8 mouse cellular contexts compared by ENCODE assay signal in the genomic region with DNA sequence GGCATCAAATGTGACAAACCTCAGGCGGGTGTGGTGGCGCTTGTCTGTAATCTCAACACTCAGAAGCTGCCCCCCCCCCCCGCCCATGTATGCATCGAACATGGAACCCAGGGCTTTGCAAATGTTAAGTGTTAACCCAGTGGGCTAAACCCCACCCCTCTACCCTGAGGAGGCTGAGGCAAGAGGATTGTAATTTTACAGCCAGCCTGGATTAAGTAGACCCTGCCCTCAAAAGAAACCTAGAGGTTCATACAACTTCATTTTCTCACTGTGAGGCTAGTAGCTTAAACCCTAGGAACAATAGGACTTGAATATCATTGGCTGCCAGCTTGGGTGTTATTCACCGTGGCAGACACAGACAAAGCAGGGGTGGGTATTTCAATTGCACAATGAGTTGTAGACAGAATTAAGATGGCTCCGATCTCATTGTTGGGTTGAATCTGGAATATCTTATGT. TPM values are rescaled to one million over a fixed set of nuclear protein-coding genes. Genes with fewer than 3 reads are reported as not detected.
DNase-seq lines count a peak whose midpoint lies in the region; ATAC-seq and TF ChIP-seq lines count a peak whose summit lies in the region.

No protein-coding gene starts in this region.

- DNase-seq in lung, embryonic 14.5 days = no peak
- DNase-seq in lung, postnatal 4 days = no peak
- no peak for DNase-seq in embryonic facial prominence, embryonic 11.5 days (ENCODE audit: low spot score)
- peak; percentile 42 for DNase-seq in limb, embryonic 10.5 days (ENCODE audit: low spot score)
- DNase-seq in gastrocnemius, postnatal 14 days = no peak
- DNase-seq in adrenal gland, postnatal 25 days = no peak
- DNase-seq in cerebellum, postnatal 36 days = no peak

- H3K4me3 ChIP-seq in lung, embryonic 14.5 days (ENCODE audit: low read depth, low read length) = peak overlapping the region; percentile 92
- peak overlapping the region; percentile 96 for H3K4me3 ChIP-seq in embryonic facial prominence, embryonic 11.5 days (ENCODE audit: low read depth, low read length)
- peak overlapping the region; percentile 90 for H3K4me3 ChIP-seq in limb, embryonic 10.5 days
- H3K4me3 ChIP-seq in olfactory bulb, adult 2 months (ENCODE audit: insufficient read depth, low read depth, low read length) = peak overlapping the region; percentile 62

- H3K9me3 ChIP-seq in lung, embryonic 14.5 days (ENCODE audit: low read depth, low read length) = no peaks in the 10 kb centered on the region
- no peaks in the 10 kb centered on the region for H3K9me3 ChIP-seq in embryonic facial prominence, embryonic 11.5 days (replicated peaks; ENCODE audit: control insufficient read depth, low read length)
- no peaks in the 10 kb centered on the region for H3K9me3 ChIP-seq in limb, embryonic 10.5 days (replicated peaks)

- peak overlapping the region; percentile 93 for H3K9ac ChIP-seq in lung, embryonic 14.5 days
- peak overlapping the region; percentile 97 for H3K9ac ChIP-seq in embryonic facial prominence, embryonic 11.5 days (replicated peaks; ENCODE audit: low read length)

- no peaks in the 10 kb centered on the region for H3K27me3 ChIP-seq in lung, embryonic 14.5 days (ENCODE audit: insufficient read depth, low read length)
- no peaks in the 10 kb centered on the region for H3K27me3 ChIP-seq in embryonic facial prominence, embryonic 11.5 days (ENCODE audit: control insufficient read depth, insufficient read depth, low read length)
- peaks cover 15% of the 10 kb centered on the region for H3K27me3 ChIP-seq in limb, embryonic 10.5 days (ENCODE audit: low read depth, poor library complexity, severe bottlenecking)

- TF ChIP-seq POLR2A in olfactory bulb, adult 2 months (IDR thresholded peaks at IDR 0.05; ENCODE audit: insufficient read depth, low read depth, low read length) = no peak

- H3K4me2 ChIP-seq in lung, embryonic 14.5 days = peak overlapping the region; percentile 96
- H3K4me2 ChIP-seq in embryonic facial prominence, embryonic 11.5 days (ENCODE audit: low read depth, low read length) = peak overlapping the region; percentile 86

- peaks cover 39% of the 10 kb centered on the region for H3K36me3 ChIP-seq in lung, embryonic 14.5 days (ENCODE audit: insufficient read depth)
- H3K36me3 ChIP-seq in embryonic facial prominence, embryonic 11.5 days (replicated peaks; ENCODE audit: control insufficient read depth, insufficient read depth, low read depth, low read length) = peaks cover 18% of the 10 kb centered on the region
- H3K36me3 ChIP-seq in limb, embryonic 10.5 days = peaks cover 43% of the 10 kb centered on the region

- H3K4me1 ChIP-seq in lung, embryonic 14.5 days (ENCODE audit: insufficient read depth) = 0 out of 2 replicates have a peak, but pooled peaks cover 3% of the 10 kb centered on the region
- no peaks in the 10 kb centered on the region; the same call in 1 of the 2 replicates for H3K4me1 ChIP-seq in embryonic facial prominence, embryonic 11.5 days (ENCODE audit: control insufficient read depth, insufficient read depth, low read length)
- peaks cover 23% of the 10 kb centered on the region for H3K4me1 ChIP-seq in limb, embryonic 10.5 days
- H3K4me1 ChIP-seq in olfactory bulb, adult 2 months (ENCODE audit: control insufficient read depth, insufficient read depth, low read length) = peaks cover 21% of the 10 kb centered on the region

- peak overlapping the region; percentile 94 for H3K27ac ChIP-seq in lung, embryonic 14.5 days (ENCODE audit: low read depth)
- H3K27ac ChIP-seq in embryonic facial prominence, embryonic 11.5 days (replicated peaks; ENCODE audit: low read depth, low read length) = peak overlapping the region; percentile 92; the same call in 1 of the 2 replicates
- peak overlapping the region; percentile 99 for H3K27ac ChIP-seq in limb, embryonic 10.5 days
- H3K27ac ChIP-seq in olfactory bulb, adult 2 months (ENCODE audit: insufficient read depth, low read depth, low read length) = peak overlapping the region; percentile 36; the same call in 1 of the 2 replicates

- 15% methylated on average over 6 of the region's 6 CpGs for WGBS in lung, embryonic 14.5 days
- WGBS in embryonic facial prominence, embryonic 11.5 days = 23% methylated on average over 6 of the region's 6 CpGs
- 32% methylated on average over 6 of the region's 6 CpGs for WGBS in limb, embryonic 10.5 days
- WGBS in olfactory bulb, adult 2 months = 2% methylated on average over 6 of the region's 6 CpGs

- intact Hi-C loops in gastrocnemius, postnatal 14 days (cut with DNase I; ENCODE audit: low total_unique reads) = no loop called here

- no peak for TF ChIP-seq CTCF in lung, embryonic 14.5 days (IDR thresholded peaks at IDR 0.05; ENCODE audit: low read depth)
- TF ChIP-seq CTCF in olfactory bulb, adult 2 months (IDR thresholded peaks at IDR 0.05; ENCODE audit: insufficient read depth, low read depth, low read length) = no peak

- no peak for ATAC-seq in lung, embryonic 14.5 days (ENCODE audit: insufficient read depth)
- ATAC-seq in embryonic facial prominence, embryonic 11.5 days (replicated peaks; ENCODE audit: insufficient number of reproducible peaks, low FRiP score, low TSS enrichment, low read depth) = no peak

RNA-seq across cellular contexts. Expression of gene Stmn1, which starts 1.2 kb away (rescaled TPM):
- 1,723 and 1,772 TPM in 2 replicates for polyA plus RNA-seq in lung, embryonic 14.5 days (2014; fragmentation: Nextera tagmentation; extraction: Ambion mirVana)
- 3,252 and 3,396 TPM in 2 replicates for polyA plus RNA-seq in embryonic facial prominence, embryonic 11.5 days (2014; fragmentation: Nextera tagmentation; extraction: Ambion mirVana)
- polyA plus RNA-seq in limb, embryonic 10.5 days (2016; fragmentation: Nextera tagmentation; extraction: Ambion mirVana) = 1,855 and 1,993 TPM in 2 replicates
- 402 and 593 TPM in 2 replicates for polyA plus RNA-seq in olfactory bulb, adult 2 months (2012; ENCODE audit: insufficient read depth, insufficient read length, low replicate concordance, missing spikeins)
- 10 to 100 TPM; 29.4 to 37.7 TPM for total RNA-seq in gastrocnemius, postnatal 14 days (2021)
- 75.6 and 87.4 TPM in 2 replicates for total RNA-seq in adrenal gland, postnatal 25 days (2021)

RNA-seq across cellular contexts. Expression of gene Paqr7, which starts 27.1 kb away (rescaled TPM):
- polyA plus RNA-seq in lung, embryonic 14.5 days (2014; fragmentation: Nextera tagmentation; extraction: Ambion mirVana) = 1.1 TPM in 2 replicates
- polyA plus RNA-seq in embryonic facial prominence, embryonic 11.5 days (2014; fragmentation: Nextera tagmentation; extraction: Ambion mirVana) = 0.87 and 0.93 TPM in 2 replicates
- polyA plus RNA-seq in limb, embryonic 10.5 days (2016; fragmentation: Nextera tagmentation; extraction: Ambion mirVana) = 1.2 TPM in 2 replicates
- polyA plus RNA-seq in olfactory bulb, adult 2 months (2012; ENCODE audit: insufficient read depth, insufficient read length, low replicate concordance, missing spikeins) = not detected in 2 replicates
- total RNA-seq in gastrocnemius, postnatal 14 days (2021) = 1 to 10 TPM; 3.9 to 5.4 TPM
- total RNA-seq in adrenal gland, postnatal 25 days (2021) = 39.9 and 63.1 TPM in 2 replicates

RNA-seq across cellular contexts. Expression of gene Aunip, which starts 41.4 kb away (rescaled TPM):
- polyA plus RNA-seq in lung, embryonic 14.5 days (2014; fragmentation: Nextera tagmentation; extraction: Ambion mirVana) = 9.6 and 10.7 TPM in 2 replicates
- 7.0 and 8.3 TPM in 2 replicates for polyA plus RNA-seq in embryonic facial prominence, embryonic 11.5 days (2014; fragmentation: Nextera tagmentation; extraction: Ambion mirVana)
- 21.9 and 29.6 TPM in 2 replicates for polyA plus RNA-seq in limb, embryonic 10.5 days (2016; fragmentation: Nextera tagmentation; extraction: Ambion mirVana)
- polyA plus RNA-seq in olfactory bulb, adult 2 months (2012; ENCODE audit: insufficient read depth, insufficient read length, low replicate concordance, missing spikeins) = not detected in 2 replicates
- total RNA-seq in gastrocnemius, postnatal 14 days (2021) = under 1 TPM; 0.29 to 0.86 TPM
- 3.4 and 4.4 TPM in 2 replicates for total RNA-seq in adrenal gland, postnatal 25 days (2021)

Comparison
In these comparisons a context has a peak if more than half of its experiments do, and no peak if none do; other contexts are left out.
1. H3K27ac ChIP-seq: peak in every context shown above with its lines; median percentile 99 in limb, embryonic 10.5 days; 94 in lung, embryonic 14.5 days; 92 in embryonic facial prominence, embryonic 11.5 days; 36 in olfactory bulb, adult 2 months.